Mouse (Mus musculus) ES-Bruce4 (cell line): ENCODE data around the gene Nkg7.

Experiments
- CTCF ChIP-seq: IDR thresholded peaks from one replicate; pipeline ENCODE4 v1.8.1; 2011; ENCODE audit warnings: low read depth, low read length
- EP300 ChIP-seq: IDR thresholded peaks from 2 replicates; pipeline ENCODE4 v1.6.1; 2011; ENCODE audit warnings: low read depth, low read length; ENCODE audit not compliant: insufficient read depth
- POLR2A ChIP-seq: IDR thresholded peaks from one replicate; pipeline ENCODE4 v1.8.1; 2011; ENCODE audit warnings: low read length; ENCODE audit not compliant: insufficient read depth

DNA sequence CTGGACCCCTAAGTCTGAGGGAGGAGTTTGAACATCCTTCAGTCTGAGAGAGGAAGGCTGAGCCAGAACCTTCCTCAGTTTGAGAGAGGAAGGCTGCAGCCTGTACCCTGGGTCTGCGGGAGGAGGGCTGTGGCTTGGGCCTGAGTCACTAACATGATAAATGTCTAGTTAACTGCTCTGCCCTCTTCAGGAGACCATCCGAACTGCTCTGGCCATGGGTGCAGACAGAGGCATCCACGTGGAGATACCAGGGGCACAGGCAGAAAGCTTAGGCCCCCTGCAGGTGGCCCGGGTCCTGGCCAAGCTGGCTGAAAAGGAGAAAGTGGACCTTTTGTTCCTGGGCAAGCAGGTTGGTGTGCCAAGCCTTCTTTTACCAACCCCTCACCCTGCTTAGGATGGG is 15.7 kb downstream of the Nkg7 start:
- TF ChIP-seq POLR2A = no peak
- TF ChIP-seq CTCF = peak; percentile 45
- no peak for TF ChIP-seq EP300
